Mouse (Mus musculus): Measurements from ENCODE around the gene Wdr4.

DNA sequence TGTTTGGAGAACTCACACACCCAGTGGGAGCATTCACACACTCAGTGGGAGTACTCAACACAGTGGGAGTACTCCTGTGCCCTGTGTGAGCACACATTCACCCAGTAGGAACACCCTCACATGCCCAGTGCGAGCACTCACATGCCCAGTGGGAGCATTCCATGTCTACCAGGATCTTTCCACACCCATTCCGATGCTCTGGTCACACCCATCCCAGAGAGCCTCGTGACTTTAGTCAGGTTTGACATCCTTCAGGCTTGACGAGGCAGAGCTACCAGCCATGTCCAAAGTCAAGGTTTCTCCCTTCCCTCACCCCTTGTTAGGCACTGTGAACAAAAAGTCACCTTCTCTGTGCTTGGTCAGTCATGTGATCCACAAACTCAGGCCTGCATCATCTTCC is 15.6 kb upstream of the Wdr4 start:
- TF ChIP-seq POLR2A (IDR thresholded peaks at IDR 0.05; ENCODE audit: low read depth, low read length) (no peak), CTCF (conservative IDR thresholded peaks at IDR 0.05; ENCODE audit: insufficient read depth, insufficient read length, low read depth, low read length) (no peak)

Data from kidney, adult 2 months (tissue).